Mouse (Mus musculus): ENCODE measurements around the gene Vps37c.

DNA sequence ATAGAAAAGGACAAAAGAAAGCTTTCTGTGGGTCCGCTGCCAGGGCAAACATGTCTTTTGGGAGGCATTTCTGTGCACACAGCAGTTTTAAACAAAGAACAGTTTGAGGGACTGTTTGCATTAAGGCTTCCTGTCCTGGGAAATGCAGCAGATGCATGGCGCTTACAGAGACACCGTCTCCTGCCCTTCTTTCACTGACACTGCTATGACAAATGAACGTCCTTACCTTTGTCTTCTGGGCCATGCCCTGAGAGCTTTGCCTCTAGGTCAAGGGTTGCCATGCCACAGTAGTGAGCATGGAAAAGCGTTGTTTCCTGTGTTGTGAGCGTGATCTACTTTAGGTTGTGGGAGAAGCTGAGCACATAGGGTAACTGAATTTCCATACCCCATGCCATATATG is 70.2 kb downstream of the Vps37c start:
- TF ChIP-seq POLR2A (IDR thresholded peaks at IDR 0.05; ENCODE audit: insufficient read depth, low read depth, low read length): no peak
- TF ChIP-seq CTCF (IDR thresholded peaks at IDR 0.05; ENCODE audit: insufficient read depth, low read depth, low read length): no peak

All from olfactory bulb, adult 2 months (tissue).